Comparison of ENCODE assay signal across 13 mouse cellular contexts in the genomic region with DNA sequence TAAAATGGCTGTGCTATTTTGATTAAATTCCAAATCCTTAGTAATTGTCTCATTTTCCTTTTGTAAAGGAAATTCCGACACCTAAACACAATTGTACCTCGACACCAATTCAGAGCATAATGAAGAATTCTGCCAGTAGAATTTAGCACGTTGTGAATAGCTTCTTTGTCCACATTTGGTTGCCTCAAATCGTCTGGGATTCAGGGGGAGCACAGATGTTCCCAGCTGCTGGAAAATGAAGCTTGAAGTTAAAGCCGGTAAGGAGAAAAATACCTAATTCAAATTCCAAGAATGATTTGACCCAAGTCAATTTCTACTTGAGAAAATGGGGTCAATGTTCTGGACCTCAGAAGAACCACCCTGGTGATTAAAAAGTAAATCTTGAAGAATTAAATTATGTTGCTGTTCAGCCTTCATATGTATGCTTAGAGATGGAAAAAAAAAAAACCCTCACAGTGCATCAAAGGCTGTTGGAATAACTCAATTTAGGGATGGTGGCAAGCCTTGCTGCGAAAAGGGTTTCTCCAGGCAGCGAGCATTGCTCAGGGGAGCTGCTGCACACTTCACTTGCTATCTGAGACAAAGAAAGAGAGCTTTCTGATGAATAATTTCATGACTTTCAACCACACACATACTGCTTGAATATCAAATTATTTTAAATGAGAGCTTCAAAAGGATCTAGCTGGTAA. TPM values are rescaled to one million over a fixed set of nuclear protein-coding genes. Genes with fewer than 3 reads are reported as not detected.
DNase-seq lines count a peak whose midpoint lies in the region; ATAC-seq lines count a peak whose summit lies in the region.
"Had no signal": no experiment of that assay in that cellular context is flagged by ENCODE, and none has a peak within 500 bp of the region (broad histone marks: within the 10 kb centered on the region; RNA-seq: fewer than 3 reads in every experiment).

No protein-coding gene starts in this region.

- ATAC-seq in forebrain, embryonic 11.5 days (replicated peaks; ENCODE audit: low FRiP score): no peak
- ATAC-seq in forebrain, embryonic 16.5 days: peak; percentile 68
- ATAC-seq: intestine, postnatal 0 days had no signal

- no peaks in the 10 kb centered on the region for H3K36me3 ChIP-seq in forebrain, embryonic 10.5 days (replicated peaks)
- H3K36me3 ChIP-seq in forebrain, embryonic 11.5 days (ENCODE audit: control insufficient read depth, insufficient read depth, low read length): no peaks in the 10 kb centered on the region
- no peaks in the 10 kb centered on the region for H3K36me3 ChIP-seq in forebrain, embryonic 16.5 days (ENCODE audit: control insufficient read depth, insufficient read depth)
- no peaks in the 10 kb centered on the region for H3K36me3 ChIP-seq in limb, embryonic 10.5 days
- H3K36me3 ChIP-seq: heart, embryonic 10.5 days had no signal

- H3K4me1 ChIP-seq in forebrain, embryonic 10.5 days: peaks cover 19% of the 10 kb centered on the region
- H3K4me1 ChIP-seq in forebrain, embryonic 11.5 days (replicated peaks; ENCODE audit: control insufficient read depth, insufficient read depth, low read length): no peaks in the 10 kb centered on the region
- H3K4me1 ChIP-seq in forebrain, embryonic 16.5 days (replicated peaks; ENCODE audit: control insufficient read depth, insufficient read depth, low read length): no peaks in the 10 kb centered on the region
- peaks cover 11% of the 10 kb centered on the region for H3K4me1 ChIP-seq in limb, embryonic 10.5 days
- H3K4me1 ChIP-seq: heart, embryonic 10.5 days had no signal

- no peaks in the 10 kb centered on the region for H3K9me3 ChIP-seq in forebrain, embryonic 10.5 days
- no peaks in the 10 kb centered on the region for H3K9me3 ChIP-seq in forebrain, embryonic 11.5 days (ENCODE audit: control insufficient read depth, low read length)
- no peaks in the 10 kb centered on the region for H3K9me3 ChIP-seq in forebrain, embryonic 16.5 days (ENCODE audit: control insufficient read depth, low read length)
- no peaks in the 10 kb centered on the region for H3K9me3 ChIP-seq in limb, embryonic 10.5 days (replicated peaks)
- H3K9me3 ChIP-seq: heart, embryonic 10.5 days had no signal

- H3K27me3 ChIP-seq in forebrain, embryonic 10.5 days (ENCODE audit: poor library complexity, severe bottlenecking): no peaks in the 10 kb centered on the region
- no peaks in the 10 kb centered on the region for H3K27me3 ChIP-seq in forebrain, embryonic 11.5 days (ENCODE audit: control insufficient read depth, insufficient read depth, low read length)
- no peaks in the 10 kb centered on the region; the same call in 1 of the 2 replicates for H3K27me3 ChIP-seq in forebrain, embryonic 16.5 days (replicated peaks; ENCODE audit: control insufficient read depth, insufficient read depth, low read length)
- H3K27me3 ChIP-seq in limb, embryonic 10.5 days (ENCODE audit: low read depth, poor library complexity, severe bottlenecking): no peaks in the 10 kb centered on the region

- H3K27ac ChIP-seq in forebrain, embryonic 10.5 days: peak overlapping the region; percentile 53
- H3K27ac ChIP-seq in forebrain, embryonic 11.5 days (ENCODE audit: low read depth, low read length): no peak overlapping the region
- H3K27ac ChIP-seq in forebrain, embryonic 16.5 days (ENCODE audit: low read length): peak overlapping the region; percentile 86
- peak overlapping the region; percentile 68; the same call in 1 of the 2 replicates for H3K27ac ChIP-seq in limb, embryonic 10.5 days
- H3K27ac ChIP-seq: heart, embryonic 10.5 days had no signal

- no peak overlapping the region for H3K9ac ChIP-seq in forebrain, embryonic 11.5 days (ENCODE audit: low read length)
- H3K9ac ChIP-seq in forebrain, embryonic 16.5 days (replicated peaks; ENCODE audit: low read depth, low read length): no peak overlapping the region

- H3K4me2 ChIP-seq in forebrain, embryonic 11.5 days (ENCODE audit: low read depth, low read length, severe bottlenecking): no peak overlapping the region
- H3K4me2 ChIP-seq in forebrain, embryonic 16.5 days (ENCODE audit: low read length): no peak overlapping the region

- WGBS in forebrain, embryonic 10.5 days: 39% methylated on average over 7 of the region's 7 CpGs
- WGBS in forebrain, embryonic 11.5 days: 28% methylated on average over 7 of the region's 7 CpGs
- WGBS in forebrain, embryonic 16.5 days: 15% methylated on average over 7 of the region's 7 CpGs
- 69% methylated on average over 7 of the region's 7 CpGs for WGBS in limb, embryonic 10.5 days

- no peak for DNase-seq in forebrain, embryonic 10.5 days (ENCODE audit: extremely low spot score, low spot score)
- DNase-seq in forebrain, embryonic 11.5 days (ENCODE audit: low spot score): no peak
- DNase-seq in brain, adult 2 months (ENCODE audit: low read depth, low spot score): peak; percentile 43
- DNase-seq in limb, embryonic 10.5 days (ENCODE audit: low spot score): no peak
- DNase-seq in ovary, postnatal 36 days (ENCODE audit: low spot score): no peak
- DNase-seq in c-Kit-positive CD71-positive TER-119-positive erythroid progenitor cells, embryonic 14.5 days (ENCODE audit: low spot score): no peak
- DNase-seq in adrenal gland, adult (ENCODE audit: inconsistent age in 2 of 2, low spot score in 1 of 2): no peak
- DNase-seq: cerebellum, adult 9-11 months; kidney, postnatal 36 days; right cerebral cortex, postnatal 14 days had no signal

- H3K4me3 ChIP-seq in forebrain, embryonic 10.5 days: no peak overlapping the region
- H3K4me3 ChIP-seq in forebrain, embryonic 11.5 days (ENCODE audit: low read depth, low read length): no peak overlapping the region
- H3K4me3 ChIP-seq in forebrain, embryonic 16.5 days (replicated peaks; ENCODE audit: low read length): no peak overlapping the region
- no peak overlapping the region for H3K4me3 ChIP-seq in limb, embryonic 10.5 days
- H3K4me3 ChIP-seq: heart, embryonic 10.5 days had no signal

RNA-seq across cellular contexts. Expression of gene Slc4a3, which starts 36.0 kb away (rescaled TPM):
- 13.6 and 15.0 TPM in 2 replicates for polyA plus RNA-seq in forebrain, embryonic 10.5 days (2016; fragmentation: Nextera tagmentation; extraction: Ambion mirVana)
- 13.3 and 15.7 TPM in 2 replicates for polyA plus RNA-seq in forebrain, embryonic 11.5 days (2014; fragmentation: Nextera tagmentation; extraction: Ambion mirVana)
- polyA plus RNA-seq in forebrain, embryonic 16.5 days (2015; fragmentation: Nextera tagmentation; extraction: Ambion mirVana): 37.4 and 50.4 TPM in 2 replicates
- 13.9 and 18.9 TPM in 2 replicates for polyA plus RNA-seq in limb, embryonic 10.5 days (2016; fragmentation: Nextera tagmentation; extraction: Ambion mirVana)
